Mouse (Mus musculus) C2C12 (cell line): ENCODE data around the gene Fndc9. TPM values are rescaled to one million over a fixed set of nuclear protein-coding genes. Genes with fewer than 3 reads are reported as not detected.

ENCODE experiments used
- H3K27me3 ChIP-seq: one replicate; pipeline ENCODE4 v1.6.1; 2011; ENCODE audit not compliant: control insufficient read depth, insufficient read depth, insufficient read length
- H3K36me3 ChIP-seq: one replicate; pipeline ENCODE4 v1.6.1; 2011; ENCODE audit not compliant: control insufficient read depth, insufficient read depth
- H3K4me3 ChIP-seq: one replicate; pipeline ENCODE4 v1.5.1; 2011; ENCODE audit warnings: mild to moderate bottlenecking, control low read depth; ENCODE audit not compliant: poor library complexity, insufficient read depth, severe bottlenecking
- H3K79me2 ChIP-seq: one replicate; pipeline ENCODE4 v1.6.1; 2011; ENCODE audit not compliant: control insufficient read depth, insufficient read depth
- H3K79me3 ChIP-seq: one replicate; pipeline ENCODE4 v1.6.1; 2011; ENCODE audit warnings: low read depth, control low read depth
- H3ac ChIP-seq: one replicate; pipeline ENCODE3; 2011; ENCODE audit warnings: low read depth; ENCODE audit not compliant: control insufficient read depth, insufficient read length
- CEBPB ChIP-seq: IDR thresholded peaks from one replicate; pipeline ENCODE4 v1.6.1; 2011; ENCODE audit warnings: low read depth, mild to moderate bottlenecking, control low read depth, moderate library complexity
- CTCF ChIP-seq: IDR thresholded peaks from one replicate; pipeline ENCODE4 v1.5.1; 2011; ENCODE audit not compliant: control insufficient read depth, insufficient read depth, insufficient read length
- FOSL1 ChIP-seq: IDR thresholded peaks from one replicate; pipeline ENCODE4 v1.8.0; 2011; ENCODE audit warnings: mild to moderate bottlenecking, low read length; ENCODE audit not compliant: poor library complexity, insufficient read depth, severe bottlenecking
- MAX ChIP-seq: IDR thresholded peaks from one replicate; pipeline ENCODE4 v1.6.1; 2011; ENCODE audit warnings: mild to moderate bottlenecking, control low read depth
- MYOD1 ChIP-seq: IDR thresholded peaks from one replicate; pipeline ENCODE4 v1.6.1; 2011; ENCODE audit warnings: low read depth; ENCODE audit not compliant: control insufficient read depth, insufficient read length
- MYOG ChIP-seq: IDR thresholded peaks from one replicate; pipeline ENCODE4 v1.6.1; 2011; ENCODE audit not compliant: control insufficient read depth, insufficient read length; ENCODE audit errors: extremely low read depth
- USF1 ChIP-seq: IDR thresholded peaks from one replicate; pipeline ENCODE4 v1.6.1; 2011; ENCODE audit warnings: low read depth, mild to moderate bottlenecking, control low read depth, moderate library complexity
- polyA plus RNA-seq: library from polyadenylated mRNA; unstranded; fragments of >200 nt; fragmentation: generic; extraction: Trizol; gene quantifications from one replicate; pipeline ENCODE4 v1.2.1, GENCODE M21; 2012; ENCODE audit warnings: missing spikeins

Gene Fndc9
- polyA plus RNA-seq, 1 experiment = 0.09 TPM

DNA sequence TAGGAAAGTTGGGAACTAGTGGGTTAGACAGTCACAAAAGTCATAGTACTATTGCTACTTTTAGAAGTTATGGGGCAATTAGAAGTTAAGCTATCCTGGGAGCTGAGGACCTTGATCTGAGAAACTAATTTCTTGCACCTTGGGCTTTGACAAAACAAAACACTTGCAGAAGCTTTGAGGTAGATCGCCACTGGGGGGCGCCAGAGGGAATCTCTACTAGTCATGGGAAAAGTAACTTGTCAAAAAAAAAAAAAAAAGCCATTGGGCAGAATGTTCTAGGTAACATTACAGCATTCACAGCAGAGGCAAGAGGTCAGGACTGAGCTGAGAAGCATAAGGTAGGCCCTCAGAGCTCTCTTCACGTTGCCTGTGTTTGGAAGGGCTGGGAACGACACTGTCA, 1.6 kb downstream of the Fndc9 start:
- Histone ChIP-seq H3K79me2 (no peaks in the 10 kb centered on the region), H3K79me3 (no peaks in the 10 kb centered on the region), H3ac (no peak overlapping the region), H3K27me3 (no peaks in the 10 kb centered on the region), H3K36me3 (no peaks in the 10 kb centered on the region), H3K4me3 (no peak overlapping the region)
- TF ChIP-seq CTCF = no peak
- no peak for TF ChIP-seq CEBPB
- no peak for TF ChIP-seq USF1
- no peak for TF ChIP-seq MYOD1
- no peak for TF ChIP-seq FOSL1
- no peak for TF ChIP-seq MAX
- no peak for TF ChIP-seq MYOG

DNA sequence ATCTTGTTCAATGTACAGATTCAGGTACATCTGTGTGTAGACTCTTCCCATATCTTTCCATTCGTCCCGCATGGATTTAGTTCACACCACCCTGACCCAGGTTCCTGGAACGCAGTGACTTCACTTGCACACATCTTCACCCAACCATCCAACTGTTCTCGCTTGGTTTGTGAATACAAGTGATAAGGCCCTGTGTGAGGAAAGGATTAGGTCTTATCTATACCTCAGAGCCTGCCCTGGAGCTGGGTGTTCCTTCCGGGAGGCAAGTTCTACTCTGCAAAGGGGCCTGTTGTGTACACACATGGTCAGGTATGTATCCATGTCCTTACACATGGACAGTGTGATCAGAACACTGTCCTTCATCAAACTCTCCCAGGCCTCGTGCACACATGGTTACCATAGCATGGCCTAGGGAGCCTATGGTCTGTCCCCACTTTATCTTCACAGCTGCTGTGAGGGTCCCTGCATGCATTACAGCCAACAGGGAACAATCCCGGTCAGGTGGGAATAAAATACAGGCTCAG, 5.9 kb downstream of the Fndc9 start:
- TF ChIP-seq FOSL1 = no peak
- TF ChIP-seq CTCF = no peak
- no peak for TF ChIP-seq MYOG
- no peak for TF ChIP-seq USF1
- TF ChIP-seq CEBPB = no peak
- TF ChIP-seq MYOD1 = no peak
- TF ChIP-seq MAX = no peak
- Histone ChIP-seq H3K79me3 (no peaks in the 10 kb centered on the region), H3K4me3 (no peak overlapping the region), H3ac (no peak overlapping the region), H3K79me2 (no peaks in the 10 kb centered on the region), H3K27me3 (no peaks in the 10 kb centered on the region), H3K36me3 (no peaks in the 10 kb centered on the region)

DNA sequence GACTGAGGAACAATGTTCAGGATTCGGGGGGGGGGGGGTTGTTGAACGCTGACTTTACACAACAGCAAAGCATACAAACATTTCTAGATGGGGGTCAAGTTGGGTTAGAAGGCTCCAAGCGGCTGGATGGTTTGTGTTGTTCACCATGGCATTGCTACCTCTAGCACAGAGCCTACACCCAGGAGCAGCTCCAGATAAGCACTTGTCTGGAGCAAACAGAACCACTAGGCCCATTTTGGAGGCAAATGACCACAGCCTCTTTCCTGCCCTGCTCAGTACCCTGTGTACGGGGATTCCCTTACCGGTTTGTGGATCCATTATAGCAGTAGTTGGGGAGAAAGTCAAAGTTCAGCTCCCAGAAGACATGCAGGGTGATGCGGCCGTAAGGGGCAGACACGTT, 6.7 kb downstream of the Fndc9 start:
- TF ChIP-seq MYOD1 (no peak), MYOG (no peak), FOSL1 (no peak), CEBPB (no peak), USF1 (no peak), CTCF (no peak), MAX (no peak)
- Histone ChIP-seq H3ac (no peak overlapping the region), H3K79me2 (no peaks in the 10 kb centered on the region), H3K27me3 (no peaks in the 10 kb centered on the region), H3K79me3 (no peaks in the 10 kb centered on the region), H3K36me3 (no peaks in the 10 kb centered on the region), H3K4me3 (no peak overlapping the region)

DNA sequence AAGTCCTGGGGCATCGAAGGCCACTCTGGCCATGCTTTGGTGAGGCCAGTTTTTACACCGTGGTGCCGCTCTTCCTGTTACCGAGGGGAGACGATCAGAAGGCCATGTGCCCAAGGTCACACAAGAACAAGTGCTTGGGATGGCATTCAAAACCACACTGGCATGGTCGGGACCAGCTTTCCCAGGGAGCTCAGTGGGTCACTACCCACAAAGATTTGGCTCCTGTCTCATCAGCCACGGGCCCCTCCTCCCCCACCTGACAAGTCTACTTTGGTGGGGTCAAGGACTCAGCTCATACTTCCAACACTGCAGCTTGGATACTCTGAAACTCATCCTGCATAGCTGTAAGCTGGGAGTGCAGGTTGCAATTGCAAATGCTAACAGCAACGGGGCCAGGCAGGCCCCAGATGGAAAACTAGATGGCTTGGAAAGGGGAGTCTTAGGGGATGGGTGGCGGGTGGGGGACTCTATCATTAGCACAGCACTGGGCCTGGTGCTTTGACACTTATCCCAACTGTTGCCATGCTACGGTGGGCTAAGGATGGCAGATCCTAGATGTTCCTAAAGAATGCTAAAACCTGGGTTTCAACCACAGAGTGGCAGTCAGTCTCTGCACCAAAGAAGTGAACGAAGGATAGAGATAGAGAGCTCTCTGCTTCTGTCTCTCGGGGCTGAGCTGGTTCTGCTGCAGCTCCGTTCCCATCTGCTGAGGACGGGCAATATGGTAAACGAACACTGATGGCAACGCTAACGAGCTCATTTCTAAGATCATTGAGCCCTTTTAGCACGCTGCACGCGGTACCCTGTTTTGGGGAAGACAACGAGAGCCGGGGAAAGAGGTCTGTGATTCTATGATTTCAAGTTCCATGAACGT, 9.6 kb downstream of the Fndc9 start:
- H3K4me3 ChIP-seq = no peak overlapping the region
- H3ac ChIP-seq = no peak overlapping the region
- no peaks in the 10 kb centered on the region for H3K36me3 ChIP-seq
- TF ChIP-seq MYOG (no peak), CTCF (no peak), USF1 (no peak), MYOD1 (no peak), FOSL1 (no peak), CEBPB (no peak), MAX (no peak)
- H3K79me3 ChIP-seq = no peaks in the 10 kb centered on the region
- no peaks in the 10 kb centered on the region for H3K27me3 ChIP-seq
- H3K79me2 ChIP-seq = no peaks in the 10 kb centered on the region

DNA sequence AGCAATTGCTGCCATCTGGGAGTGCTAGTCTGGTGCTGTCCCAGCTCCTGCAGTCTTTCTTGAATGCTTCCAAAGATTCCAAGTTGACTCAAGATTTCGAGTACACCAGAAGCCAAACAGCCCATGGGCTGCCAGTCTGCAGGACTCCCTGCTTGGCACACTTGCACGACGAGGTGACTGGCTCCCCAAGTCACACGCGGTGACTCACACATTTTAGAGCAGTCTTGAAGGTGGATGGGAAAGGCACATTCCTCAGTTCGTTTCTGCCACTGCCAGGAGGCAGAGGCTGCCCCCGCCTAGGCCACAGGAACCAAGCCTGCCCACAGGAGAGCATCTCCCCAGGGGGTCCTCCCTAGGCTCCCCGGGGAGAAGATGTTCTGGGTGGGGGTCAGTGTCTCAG, 10.6 kb downstream of the Fndc9 start:
- TF ChIP-seq MAX (peak; percentile 54), CEBPB (no peak), FOSL1 (peak; percentile 31)
- H3K79me3 ChIP-seq = no peaks in the 10 kb centered on the region
- H3K27me3 ChIP-seq = no peaks in the 10 kb centered on the region

DNA sequence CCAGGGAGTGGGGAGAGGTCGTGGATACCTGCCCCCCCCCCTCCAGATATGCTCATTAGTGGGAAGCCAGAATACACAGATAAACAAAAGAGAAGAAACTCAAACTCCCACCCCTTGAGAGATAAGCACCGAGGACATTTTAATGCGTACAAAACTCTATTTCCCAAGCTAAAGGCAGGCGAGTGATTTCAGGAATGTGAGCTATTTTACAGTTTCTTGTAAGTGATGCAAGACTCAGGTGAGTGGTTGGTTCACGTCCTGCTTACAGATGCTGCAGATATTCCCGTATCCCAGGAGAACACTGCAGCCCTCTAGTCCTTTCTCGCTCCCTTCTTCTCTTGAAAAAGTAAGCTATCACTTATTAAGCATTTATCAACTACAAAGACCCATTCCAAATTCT, 11.1 kb downstream of the Fndc9 start:
- TF ChIP-seq CEBPB = peak; percentile 26
- no peak for TF ChIP-seq CTCF
- H3ac ChIP-seq = no peak overlapping the region
- H3K4me3 ChIP-seq = no peak overlapping the region

More for the DNA sequence above, 10.6 kb downstream of the Fndc9 start:
- no peaks in the 10 kb centered on the region for H3K36me3 ChIP-seq
- H3K79me2 ChIP-seq = no peaks in the 10 kb centered on the region
- no peak overlapping the region for H3K4me3 ChIP-seq
- H3ac ChIP-seq = no peak overlapping the region

More for the DNA sequence above, 11.1 kb downstream of the Fndc9 start:
- H3K79me2 ChIP-seq = no peaks in the 10 kb centered on the region
- no peaks in the 10 kb centered on the region for H3K27me3 ChIP-seq
- no peaks in the 10 kb centered on the region for H3K79me3 ChIP-seq
- H3K36me3 ChIP-seq = no peaks in the 10 kb centered on the region
